Mouse (Mus musculus) kidney, adult 9 months (tissue): ENCODE results near the gene Chn2.

Source experiments
- DNase-seq: peaks from one replicate; pipeline ENCODE4 v3.0.0; 2022

The Chn2 gene

GRCm38 (mm10) chr6:54120889-54121288 lies 81.5 kb downstream of the Chn2 start:
- no peak for DNase-seq

DNA sequence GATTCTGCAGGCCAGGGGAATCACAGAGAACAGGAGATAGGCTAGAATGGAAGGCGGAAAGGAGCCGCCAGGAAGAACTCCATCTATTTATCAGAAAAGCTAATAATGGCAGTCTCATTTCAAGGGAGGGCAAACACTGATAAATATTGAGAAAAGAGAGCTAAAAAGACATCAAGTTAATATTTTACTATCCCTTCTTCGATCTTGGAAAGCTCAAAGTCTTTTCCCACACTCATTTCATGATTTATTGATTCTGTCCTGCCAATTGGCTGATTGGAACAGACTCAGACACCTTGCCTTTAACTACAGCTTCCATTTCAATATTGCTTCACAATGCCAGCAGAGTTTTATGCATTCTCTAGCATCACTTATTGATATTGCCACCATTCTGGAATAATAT lies 85.2 kb downstream of the Chn2 start:
- DNase-seq, result no peak

DNA sequence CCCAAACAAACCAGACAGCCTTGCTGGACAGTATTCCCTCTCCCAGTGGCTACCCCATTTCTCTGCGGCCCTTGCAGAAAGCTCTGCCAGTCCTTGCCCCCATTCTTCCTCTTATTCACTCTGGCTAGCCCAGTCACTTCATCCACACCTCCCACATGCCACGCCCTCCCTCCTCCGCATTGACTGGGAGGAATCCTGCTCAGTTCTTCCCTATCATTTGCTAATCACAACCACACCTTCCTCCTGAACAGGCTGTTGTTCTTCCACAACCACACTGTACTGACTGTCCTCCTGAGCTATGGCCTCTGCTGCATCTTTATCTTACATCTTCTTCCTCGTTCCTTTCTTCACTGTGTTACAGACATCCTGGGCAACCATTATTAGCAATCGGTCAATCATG lies 86.2 kb downstream of the Chn2 start:
- DNase-seq, result no peak

DNA sequence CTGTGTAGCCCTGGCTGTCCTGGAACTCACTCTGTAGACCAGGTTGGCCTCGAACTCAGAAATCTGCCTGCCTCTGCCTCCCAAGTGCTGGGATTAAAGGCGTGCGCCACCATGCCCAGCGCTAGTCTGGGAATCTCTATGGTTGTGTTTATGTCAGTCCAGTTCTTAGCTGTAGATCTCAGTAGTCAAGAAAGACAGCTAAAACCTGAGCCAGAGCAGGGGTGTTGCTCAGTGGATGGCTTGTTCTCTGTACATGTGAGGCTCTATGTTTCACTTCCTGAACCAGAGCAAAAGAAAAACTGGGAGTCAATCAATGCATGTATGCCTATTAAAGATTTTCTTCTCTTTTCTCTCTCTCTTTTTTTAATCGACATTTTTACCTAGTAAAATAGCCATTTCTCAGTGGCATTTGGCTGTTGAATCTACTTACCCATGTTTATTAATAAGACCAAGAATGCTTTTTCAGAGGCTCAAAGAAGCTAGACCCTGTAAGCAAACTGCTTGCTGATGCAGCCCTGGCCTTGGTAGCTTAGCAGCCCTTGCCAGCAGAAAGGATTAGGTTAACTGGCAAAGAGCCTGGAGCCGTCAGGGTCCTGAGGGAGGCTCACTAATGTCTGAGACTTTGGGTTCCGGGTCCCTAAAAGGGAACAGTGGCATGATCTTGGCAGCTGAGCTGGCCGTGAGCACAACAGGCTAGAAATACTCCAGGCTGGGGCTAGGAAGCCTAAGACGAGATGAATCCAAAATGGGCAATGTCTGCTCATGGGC lies 87.1 kb downstream of the Chn2 start:
- no peak for DNase-seq

- no peak for DNase-seq
Measured at GRCm38 (mm10) chr6:54126993-54127697, 87.8 kb downstream of the Chn2 start.

- no peak for DNase-seq
Measured at GRCm38 (mm10) chr6:54128702-54129101, 89.3 kb downstream of the Chn2 start.

DNA sequence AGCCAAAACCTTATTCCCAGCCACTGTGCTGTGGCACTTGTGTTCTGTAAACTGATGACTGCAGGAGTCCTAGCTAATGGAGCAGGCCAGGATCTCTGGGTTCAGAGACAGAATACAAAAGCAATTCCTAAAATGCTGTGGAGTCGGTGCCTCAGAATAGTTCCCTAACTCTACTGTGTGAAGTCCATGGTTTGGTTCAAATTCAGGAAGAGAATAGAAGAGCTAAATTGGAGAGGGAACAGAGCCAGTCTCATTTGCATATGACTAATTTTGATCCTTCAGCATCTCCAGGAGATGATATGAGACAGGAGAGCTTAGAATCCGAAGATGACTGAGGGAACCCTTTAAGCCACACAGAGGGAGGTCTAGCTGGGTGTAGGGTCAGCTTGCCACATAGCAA lies 90.2 kb downstream of the Chn2 start:
- DNase-seq, result no peak

DNA sequence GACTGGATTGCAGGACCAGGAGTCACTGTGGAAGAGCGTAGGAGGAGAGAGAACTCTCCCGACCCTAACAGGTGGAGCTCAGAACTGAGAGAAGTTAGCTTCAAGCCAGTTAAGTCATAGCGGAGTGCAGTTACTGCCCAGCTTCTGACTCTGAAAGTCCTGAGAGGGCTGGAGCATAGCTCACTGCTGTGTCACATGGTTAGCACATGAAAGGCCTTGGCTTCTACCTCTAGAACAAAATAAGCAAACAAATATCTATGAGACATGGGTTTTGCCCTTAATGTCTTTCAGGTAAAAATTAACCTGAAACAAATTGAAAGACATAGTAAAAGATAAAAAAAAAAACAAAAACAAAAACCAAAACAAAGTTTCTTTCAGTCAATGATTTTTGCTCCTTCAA lies 91.5 kb downstream of the Chn2 start:
- peak; percentile 40 for DNase-seq

DNA sequence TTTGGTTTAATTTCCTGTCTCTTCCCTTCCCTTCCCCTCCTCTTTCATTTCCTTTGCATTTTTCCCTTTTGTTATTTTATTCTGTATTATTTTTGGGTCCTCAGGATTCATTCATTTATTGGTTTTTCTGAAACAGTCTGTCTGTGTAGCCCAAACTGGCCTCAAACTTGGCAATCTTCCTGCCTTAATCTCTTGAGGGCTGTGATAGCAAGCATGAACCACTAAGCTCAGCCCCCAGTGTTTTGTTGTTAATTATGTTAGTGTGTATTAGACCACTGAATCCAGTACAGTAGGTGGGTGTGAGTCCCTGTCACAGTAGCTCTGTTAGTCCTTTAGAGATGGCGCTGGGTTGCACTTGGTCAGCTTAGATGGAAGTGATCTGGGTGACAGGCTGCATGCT lies 93.2 kb downstream of the Chn2 start:
- no peak for DNase-seq

DNA sequence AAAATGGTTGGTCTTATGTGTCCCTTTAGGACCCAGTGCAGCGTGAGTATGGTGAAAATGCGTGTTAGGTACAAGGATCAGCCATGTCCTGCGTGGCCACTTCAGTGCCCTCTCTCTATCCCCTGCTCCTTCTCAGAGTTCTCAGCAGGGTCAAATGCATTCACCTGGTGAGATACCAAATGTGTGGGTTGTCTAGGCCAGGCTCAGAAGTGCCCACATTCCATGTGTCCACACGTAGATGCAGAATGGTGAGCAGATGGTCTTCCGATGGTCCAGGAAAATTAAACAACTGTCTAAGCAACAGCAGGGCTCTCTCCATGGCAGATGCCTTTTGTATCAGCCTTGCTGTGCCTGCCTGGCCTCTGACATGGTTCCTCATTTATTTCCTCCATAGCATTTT lies 93.9 kb downstream of the Chn2 start:
- no peak for DNase-seq

- DNase-seq, result no peak
Measured at GRCm38 (mm10) chr6:54138157-54138556, 98.8 kb downstream of the Chn2 start.

DNA sequence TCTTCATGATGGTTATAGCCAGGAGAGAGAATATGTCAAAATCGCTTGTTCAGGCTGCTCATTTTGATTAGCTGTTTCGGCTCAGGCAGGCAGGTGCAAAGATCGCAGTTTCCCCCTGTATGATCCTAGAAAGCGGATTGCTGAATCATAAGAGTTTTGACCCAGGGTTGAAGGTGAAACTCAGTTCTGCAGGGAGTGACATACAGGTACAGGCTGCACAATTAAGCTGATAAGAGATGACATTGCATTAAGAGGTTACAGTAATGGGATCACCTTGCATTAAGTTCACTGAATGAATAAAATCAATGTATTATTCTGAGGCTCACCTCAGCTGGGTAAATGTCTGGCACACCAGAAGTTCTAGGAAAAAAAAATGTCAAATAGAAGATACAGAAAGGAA lies 101.1 kb downstream of the Chn2 start:
- DNase-seq, result peak; percentile 25

DNA sequence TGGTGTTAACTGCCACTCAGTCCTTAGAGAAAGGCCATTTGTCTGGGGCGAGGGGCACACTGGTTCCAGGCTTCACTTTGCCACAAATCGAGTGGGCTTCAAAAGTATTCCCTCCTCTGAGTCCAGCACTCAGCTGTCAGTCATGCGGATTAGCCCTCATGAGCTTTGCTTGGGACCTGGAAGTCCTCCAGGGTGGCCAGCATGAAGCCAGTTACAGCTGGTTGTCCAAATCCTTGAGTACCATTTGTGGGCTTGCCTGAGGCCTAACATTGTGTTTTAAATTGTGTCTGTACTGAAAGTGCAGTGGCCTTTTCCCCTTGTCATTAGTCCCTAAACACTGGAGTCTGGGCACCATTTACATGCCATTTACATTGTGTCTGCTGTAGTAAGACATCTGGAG lies 101.8 kb downstream of the Chn2 start:
- DNase-seq, result peak; percentile 34

GRCm38 (mm10) chr6:54142848-54143651 lies 103.7 kb downstream of the Chn2 start:
- no peak for DNase-seq

GRCm38 (mm10) chr6:54143652-54143960 lies 104.3 kb downstream of the Chn2 start:
- DNase-seq, result no peak

- no peak for DNase-seq
Measured at GRCm38 (mm10) chr6:54148844-54149526, 109.6 kb downstream of the Chn2 start.

GRCm38 (mm10) chr6:54150821-54151220 lies 111.5 kb downstream of the Chn2 start:
- DNase-seq, result no peak

DNA sequence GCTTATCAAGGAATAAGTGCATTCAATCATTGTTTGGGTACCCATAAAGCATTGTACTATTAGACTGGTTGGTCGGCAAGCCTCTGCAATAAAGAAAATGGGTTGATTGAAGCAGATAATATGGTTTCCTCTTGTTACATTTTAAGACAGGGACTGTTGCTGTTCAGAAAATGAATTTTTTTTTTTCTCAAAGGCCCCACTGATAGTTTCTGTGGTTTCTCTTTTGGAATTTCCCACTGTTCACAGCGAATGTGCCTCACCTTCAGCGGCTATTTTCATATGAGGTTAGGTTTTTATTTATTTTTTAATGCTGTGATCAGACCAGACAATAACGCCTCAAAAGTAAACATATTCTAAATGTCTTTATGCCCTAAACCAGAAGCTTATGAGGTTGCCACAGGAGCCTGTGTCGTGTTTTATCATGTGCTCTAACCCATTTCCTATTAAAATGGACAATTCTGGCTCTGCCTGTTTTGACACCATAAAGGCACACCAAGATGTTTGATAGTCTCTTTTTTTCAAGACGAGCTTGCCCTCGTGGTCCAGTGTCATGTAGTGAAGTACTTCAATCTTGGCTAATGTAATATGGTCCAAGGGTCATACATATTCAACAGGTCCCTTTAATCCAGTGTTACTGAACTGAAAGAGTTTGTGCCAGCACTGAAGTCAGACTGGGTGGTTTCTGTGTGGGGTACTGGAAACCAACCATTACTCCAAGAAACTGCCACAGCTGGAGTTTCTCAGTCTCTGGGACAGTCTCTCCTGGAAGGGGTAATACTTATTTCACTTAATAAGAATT lies 112.3 kb downstream of the Chn2 start:
- DNase-seq, result peak; percentile 47

- DNase-seq, result no peak
Measured at GRCm38 (mm10) chr6:54157097-54157496, 117.7 kb downstream of the Chn2 start.

DNA sequence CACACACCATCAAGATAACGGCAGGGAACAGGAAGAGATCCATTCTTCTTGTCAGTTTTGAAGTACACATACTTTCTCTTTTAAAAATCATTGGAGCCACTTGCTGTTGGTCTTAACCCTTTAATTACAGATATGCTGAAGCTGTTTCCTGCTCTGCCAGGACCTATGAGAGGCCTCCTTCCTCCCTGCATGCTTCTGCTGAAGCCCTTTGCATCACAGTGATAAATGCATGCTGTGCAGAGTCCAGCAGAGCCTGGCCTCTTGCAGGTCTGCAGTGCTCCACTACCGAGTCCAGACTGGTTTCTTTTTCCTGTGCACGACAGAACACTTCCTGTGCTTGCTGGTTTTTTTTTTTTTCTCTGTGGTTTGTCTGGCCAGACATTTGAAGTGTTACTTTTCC lies 119.0 kb downstream of the Chn2 start:
- DNase-seq, result peak; percentile 40

DNA sequence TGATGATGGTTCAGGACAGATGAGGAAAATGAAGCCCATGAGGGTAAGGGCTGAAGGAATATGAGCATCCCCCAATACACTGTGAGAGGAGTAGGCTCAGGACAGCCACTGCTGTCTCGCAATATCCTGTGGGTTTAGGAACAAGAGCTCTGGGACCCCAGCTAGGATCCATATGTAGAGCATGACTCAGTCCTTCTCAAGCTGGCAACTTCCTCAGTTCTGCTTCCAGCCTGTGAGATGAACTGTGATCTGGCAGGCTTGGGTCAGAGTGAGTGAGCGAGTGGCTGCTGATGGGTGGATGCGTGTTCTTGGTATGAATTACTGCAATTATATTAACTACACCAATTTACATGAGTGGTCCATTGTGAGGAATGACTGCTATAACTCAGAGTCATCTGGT lies 121.3 kb downstream of the Chn2 start:
- no peak for DNase-seq

DNA sequence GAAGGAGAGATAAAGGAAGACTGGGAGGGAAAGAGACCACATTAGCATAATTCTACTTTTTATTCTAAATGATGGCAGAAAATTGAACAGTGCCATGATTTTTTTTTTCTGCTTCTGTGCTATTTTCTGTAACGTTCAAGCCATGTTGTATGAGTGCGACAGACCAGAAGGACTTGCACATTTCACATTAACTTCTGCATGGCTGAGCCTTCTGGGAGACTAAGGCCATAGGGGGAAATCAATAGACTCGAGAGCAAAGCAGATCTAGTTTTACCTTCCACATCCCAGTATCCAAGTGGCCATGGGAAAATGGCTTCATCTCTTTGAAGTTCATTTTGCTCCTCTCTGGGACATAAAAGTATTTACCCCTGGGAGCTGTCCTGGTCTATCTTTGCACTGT lies 121.9 kb downstream of the Chn2 start:
- DNase-seq, result no peak

DNA sequence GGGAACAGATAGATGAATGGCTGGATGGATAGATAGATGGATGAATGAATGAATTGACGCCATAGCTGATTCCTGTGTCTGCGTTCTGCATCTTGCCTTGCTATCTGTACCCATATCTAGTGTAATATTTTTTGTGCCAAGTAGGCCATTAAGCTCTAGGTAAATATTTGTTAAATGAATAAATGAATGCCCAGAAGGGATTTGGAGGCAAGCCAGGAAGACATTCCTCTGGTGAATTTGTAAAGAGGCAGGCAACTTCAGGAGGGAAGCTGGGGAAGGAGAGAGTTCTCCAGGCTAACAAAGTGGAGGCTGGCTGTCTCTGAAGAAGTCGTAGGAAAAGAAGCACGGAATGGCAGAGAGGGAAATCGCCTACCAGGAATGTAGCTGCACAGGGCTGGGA lies 123.0 kb downstream of the Chn2 start:
- DNase-seq, result peak; percentile 92
